Mouse (Mus musculus) liver, postnatal 0 days (tissue): ENCODE measurements around the gene 1700067K01Rik.

ENCODE experiments used
- CTCF ChIP-seq: sonication (generic); IDR thresholded peaks from 2 replicates; pipeline ENCODE4 v1.5.1; 2016; ENCODE audit warnings: antibody characterized with exemption, low read depth
- EP300 ChIP-seq: IDR thresholded peaks from 2 replicates; pipeline ENCODE4 v1.6.1; 2016; ENCODE audit warnings: antibody characterized with exemption, low read depth, mild to moderate bottlenecking

- TF ChIP-seq CTCF (no peak), EP300 (no peak)
These were observed 2.1 kb upstream of the 1700067K01Rik start for GRCm38 (mm10) chr8:83999057-83999705.
